Mouse (Mus musculus) limb, embryonic 10.5 days (tissue): ENCODE results near the gene Selenof. TPM values are rescaled to one million over a fixed set of nuclear protein-coding genes. Genes with fewer than 3 reads are reported as not detected.

Experiments used
- DNase-seq: peaks from one replicate; pipeline ENCODE4 v3.0.0-alpha.2; 2017; ENCODE audit warnings: low spot score
- H3K27ac ChIP-seq: fragments of 300-500 bp; sonication (generic); 2 replicates; pipeline ENCODE4 v1.5.1; 2016; ENCODE audit warnings: mild to moderate bottlenecking
- H3K27me3 ChIP-seq: fragments of 300-500 bp; sonication (generic); 2 replicates; pipeline ENCODE4 v1.6.1; 2016; ENCODE audit warnings: low read depth, mild to moderate bottlenecking; ENCODE audit not compliant: poor library complexity, severe bottlenecking
- H3K36me3 ChIP-seq: fragments of 300-500 bp; sonication (generic); 2 replicates; pipeline ENCODE4 v1.6.1; 2016; ENCODE audit warnings: mild to moderate bottlenecking, moderate library complexity
- H3K4me1 ChIP-seq: fragments of 300-500 bp; sonication (generic); 2 replicates; pipeline ENCODE4 v1.6.1; 2016
- H3K4me3 ChIP-seq: fragments of 300-500 bp; sonication (generic); 2 replicates; pipeline ENCODE4 v1.5.1; 2016; ENCODE audit warnings: mild to moderate bottlenecking, moderate library complexity
- H3K9me3 ChIP-seq: fragments of 300-500 bp; sonication (generic); replicated peaks from 2 replicates; pipeline ENCODE4 v1.6.1; 2016; ENCODE audit warnings: mild to moderate bottlenecking
- WGBS: fragments of 180-500 bp; shearing (Covaris S2); methylation state at CpG from one replicate; pipeline ENCODE4 v1.1.7; 2016; 5-methylcytosine and 5-hydroxymethylcytosine counted together
- polyA plus RNA-seq: library from polyadenylated mRNA; unstranded; fragments of >200 nt; fragmentation: Nextera tagmentation; extraction: Ambion mirVana; gene quantifications from 2 replicates; pipeline ENCODE4 v1.2.1, GENCODE M21; 2016

Selenof gene
- polyA plus RNA-seq, 1 experiment from 2014 or later, result 480 TPM

DNA sequence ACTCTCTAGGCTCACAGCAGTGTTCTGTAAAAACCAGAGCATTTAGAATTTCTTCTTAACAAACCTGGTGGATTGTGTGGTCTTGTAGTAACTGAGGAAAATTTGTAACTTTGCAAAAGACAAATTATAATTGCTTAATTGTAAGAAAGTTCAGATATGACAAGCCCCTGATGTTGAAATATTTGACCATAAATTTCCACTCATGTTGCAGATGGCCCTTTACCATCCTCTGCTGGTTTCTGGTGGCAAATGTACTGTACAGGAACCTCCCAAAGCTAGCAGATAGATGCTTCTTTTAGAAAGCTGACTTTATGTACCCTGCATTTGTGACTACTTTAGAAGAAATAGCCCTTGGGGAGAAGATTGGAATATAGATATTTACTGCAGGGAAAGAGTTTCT, 69.9 kb downstream of the Selenof start:
- no peak overlapping the region for H3K27ac ChIP-seq
- no peak overlapping the region for H3K4me3 ChIP-seq
- no peaks in the 10 kb centered on the region for H3K36me3 ChIP-seq

DNA sequence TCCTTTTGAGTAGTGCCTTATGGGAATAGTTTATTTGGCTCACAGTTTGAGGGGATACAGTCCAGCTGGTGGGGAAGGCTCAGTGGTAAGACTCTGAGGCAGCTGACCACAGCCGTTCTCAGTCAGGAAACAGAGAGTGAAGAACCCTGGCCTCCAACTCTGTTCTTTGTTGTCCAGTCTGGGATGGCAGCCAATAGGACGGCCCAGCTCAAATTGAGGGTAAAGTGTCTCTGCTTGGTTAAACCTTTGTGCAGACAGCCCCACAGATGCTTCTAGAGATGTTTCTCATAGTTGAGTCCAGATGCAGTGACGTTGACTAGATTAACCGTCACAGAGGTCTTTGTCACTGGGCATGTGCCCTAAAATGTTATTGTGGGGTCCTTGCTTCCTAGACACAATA, 72.0 kb downstream of the Selenof start:
- DNase-seq, result no peak
- H3K27ac ChIP-seq, result no peak overlapping the region
- no peaks in the 10 kb centered on the region for H3K36me3 ChIP-seq
- H3K4me3 ChIP-seq, result no peak overlapping the region
- H3K4me1 ChIP-seq, result peaks cover 9% of the 10 kb centered on the region
- H3K27me3 ChIP-seq, result no peaks in the 10 kb centered on the region
- no peaks in the 10 kb centered on the region for H3K9me3 ChIP-seq
- WGBS, result 95% methylated on average over 4 of the region's 4 CpGs

More for the DNA sequence above, 69.9 kb downstream of the Selenof start:
- no peak for DNase-seq
- Histone ChIP-seq H3K27me3 (no peaks in the 10 kb centered on the region), H3K4me1 (peaks cover 9% of the 10 kb centered on the region), H3K9me3 (no peaks in the 10 kb centered on the region)

- peaks cover 9% of the 10 kb centered on the region for H3K4me1 ChIP-seq
- DNase-seq, result no peak
- no peak overlapping the region for H3K27ac ChIP-seq
- no peaks in the 10 kb centered on the region for H3K9me3 ChIP-seq
- no peaks in the 10 kb centered on the region for H3K36me3 ChIP-seq
- H3K27me3 ChIP-seq, result no peaks in the 10 kb centered on the region
- WGBS, result 4% methylated on average over 2 of the region's 2 CpGs
- H3K4me3 ChIP-seq, result no peak overlapping the region
These were observed 73.3 kb downstream of the Selenof start for GRCm38 (mm10) chr3:144643301-144643871.

DNA sequence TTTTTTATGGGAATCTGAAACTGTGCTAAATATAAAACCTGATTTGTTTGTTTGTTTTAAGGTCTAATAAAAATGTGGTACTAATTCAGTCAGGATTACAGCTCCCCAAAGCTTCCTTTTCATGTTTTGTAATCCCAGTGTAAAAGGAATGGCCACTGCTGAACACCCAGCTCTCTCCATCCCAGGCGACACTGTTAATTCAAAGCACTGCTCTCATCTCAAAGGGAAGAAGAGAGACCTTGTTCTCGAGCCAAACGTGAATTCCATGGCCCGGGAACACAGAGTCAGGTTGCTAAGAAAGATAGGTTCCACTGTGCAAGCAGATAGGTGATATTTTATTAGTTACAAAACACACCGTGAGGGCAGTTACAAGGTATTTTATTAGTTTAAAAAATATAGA, 74.1 kb downstream of the Selenof start:
- WGBS, result 59% methylated on average over 5 of the region's 5 CpGs
- Histone ChIP-seq H3K36me3 (no peaks in the 10 kb centered on the region), H3K9me3 (no peaks in the 10 kb centered on the region), H3K4me3 (no peak overlapping the region), H3K27ac (no peak overlapping the region), H3K27me3 (no peaks in the 10 kb centered on the region), H3K4me1 (peaks cover 9% of the 10 kb centered on the region)
- DNase-seq, result no peak

Other genes starting within 250 kb of the Selenof start
- 11.4 and 13.0 TPM in 2 replicates for gene Hs2st1, start 123 bp upstream of the Selenof start, polyA plus RNA-seq
- gene Sh3glb1, start 150.0 kb downstream of the Selenof start, polyA plus RNA-seq, result 66.7 and 73.7 TPM in 2 replicates
- gene Clca3a1, start 190.7 kb downstream of the Selenof start, polyA plus RNA-seq, result 0.05 and 0.11 TPM in 2 replicates
- not detected in 2 replicates for gene Clca3a2, start 249.2 kb downstream of the Selenof start, polyA plus RNA-seq